Mouse (Mus musculus): ENCODE measurements around the gene Tfcp2l1. TPM values are rescaled to one million over a fixed set of nuclear protein-coding genes. Genes with fewer than 3 reads are reported as not detected.

Tfcp2l1 gene
- total and polyA plus RNA-seq, 3 experiments = not detected

DNA sequence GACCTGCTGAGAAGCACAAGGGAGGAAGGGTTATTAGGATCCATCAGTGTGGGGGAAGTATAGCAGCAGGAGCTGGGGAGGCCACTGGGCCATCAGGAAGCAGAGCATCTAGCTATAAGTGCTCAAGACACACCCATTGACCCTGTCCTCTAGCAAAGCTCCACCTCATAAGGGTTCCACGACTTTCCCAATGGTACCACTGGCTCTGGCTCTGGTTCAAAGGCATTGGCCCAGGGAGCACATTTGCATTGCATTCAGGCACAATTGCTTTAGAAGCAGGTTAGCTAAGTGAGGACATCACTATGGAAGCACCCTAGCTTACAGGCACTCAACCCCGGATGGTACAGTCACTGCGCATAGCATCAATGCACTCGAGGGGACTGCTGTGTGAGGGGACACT is 46.4 kb downstream of the Tfcp2l1 start:
- no peak for DNase-seq (ENCODE audit: low read depth, low spot score)
- H3K4me1 ChIP-seq (ENCODE audit: control insufficient read depth in 1 of 2, insufficient read depth in 2 of 2, low read length in 2 of 2) = no peaks in the 10 kb centered on the region
- no peak overlapping the region for H3K4me3 ChIP-seq (ENCODE audit: control insufficient read depth in 1 of 2, insufficient read depth in 1 of 2, low read depth in 2 of 2, low read length in 2 of 2)
- no peak overlapping the region for H3K9ac ChIP-seq (ENCODE audit: control insufficient read depth, low read depth, low read length, poor library complexity, severe bottlenecking)
- H3K27me3 ChIP-seq (ENCODE audit: control insufficient read depth in 1 of 2, insufficient read depth in 2 of 2, low read length in 2 of 2) = no peaks in the 10 kb centered on the region
- no peaks in the 10 kb centered on the region for H3K36me3 ChIP-seq (ENCODE audit: control insufficient read depth in 1 of 2, insufficient read depth in 2 of 2, low read length in 2 of 2)
- no peaks in the 10 kb centered on the region for H3K9me3 ChIP-seq (replicated peaks; ENCODE audit: insufficient read depth, low read length)
- no peaks in the 10 kb centered on the region for H3K79me2 ChIP-seq (ENCODE audit: control insufficient read depth, insufficient read depth, low read length, poor library complexity)
- H3K27ac ChIP-seq (ENCODE audit: control insufficient read depth, low read depth, low read length) = no peak overlapping the region
- no peak for TF ChIP-seq TAL1 (IDR thresholded peaks at IDR 0.05; ENCODE audit: low read length)
- no peak for TF ChIP-seq ELF1 (IDR thresholded peaks at IDR 0.05; ENCODE audit: low read depth, low read length)
- TF ChIP-seq ZNF384 (IDR thresholded peaks at IDR 0.05; ENCODE audit: low read depth, low read length) = no peak
- no peak for TF ChIP-seq JUND (IDR thresholded peaks at IDR 0.05; ENCODE audit: low read depth, low read length)
- no peak for TF ChIP-seq TBP (IDR thresholded peaks at IDR 0.05; ENCODE audit: low read depth, low read length)
- TF ChIP-seq MXI1 (IDR thresholded peaks at IDR 0.05; ENCODE audit: low read depth, low read length) = no peak
- TF ChIP-seq RCOR1 (IDR thresholded peaks at IDR 0.05; ENCODE audit: low read depth, low read length) = no peak
- no peak for TF ChIP-seq MAZ (IDR thresholded peaks at IDR 0.05; ENCODE audit: low read depth, low read length)
- TF ChIP-seq MYC (IDR thresholded peaks at IDR 0.05; ENCODE audit: low read depth, low read length) = no peak
- TF ChIP-seq GATA1 (IDR thresholded peaks at IDR 0.05; ENCODE audit: low read depth, low read length) = no peak
- TF ChIP-seq ZC3H11A (IDR thresholded peaks at IDR 0.05; ENCODE audit: low read depth, low read length) = no peak

DNA sequence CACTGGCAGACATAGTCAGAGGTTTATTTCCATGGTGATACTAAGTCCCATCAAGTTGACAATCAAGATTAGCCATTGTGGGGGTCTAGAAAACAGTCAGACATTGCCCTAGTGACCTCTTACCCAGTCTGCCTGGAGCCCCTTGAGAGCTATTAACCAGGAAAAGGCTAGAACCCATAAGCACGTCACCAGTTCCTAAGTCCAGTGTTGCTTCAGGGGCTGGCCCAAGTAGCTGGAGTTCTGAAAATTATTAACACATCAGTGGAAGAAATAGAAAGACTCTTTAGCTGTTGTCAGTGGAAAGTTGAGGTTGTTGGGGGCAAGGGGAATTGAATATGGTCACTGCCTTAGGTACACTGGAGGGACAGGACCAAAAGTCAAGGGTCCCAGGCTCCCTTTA is 54.2 kb downstream of the Tfcp2l1 start:
- H3K27ac ChIP-seq (ENCODE audit: control insufficient read depth, low read depth, low read length) = no peak overlapping the region
- H3K4me3 ChIP-seq (ENCODE audit: control insufficient read depth in 1 of 2, insufficient read depth in 1 of 2, low read depth in 2 of 2, low read length in 2 of 2) = no peak overlapping the region
- TF ChIP-seq ELF1 (IDR thresholded peaks at IDR 0.05; ENCODE audit: low read depth, low read length) = no peak
- no peak for TF ChIP-seq HCFC1 (IDR thresholded peaks at IDR 0.05; ENCODE audit: low read depth, low read length)
- TF ChIP-seq NELFE (IDR thresholded peaks at IDR 0.05; ENCODE audit: low read depth, low read length) = no peak
- TF ChIP-seq CTCF (IDR thresholded peaks at IDR 0.05 in 2 of 3, conservative IDR thresholded peaks at IDR 0.05 in 1 of 3; ENCODE audit: control insufficient read depth in 1 of 3, insufficient read depth in 1 of 3, low read depth in 2 of 3, low read length in 3 of 3, poor library complexity in 1 of 3, severe bottlenecking in 1 of 3) = no peak
- no peak for TF ChIP-seq MAZ (IDR thresholded peaks at IDR 0.05; ENCODE audit: low read depth, low read length)
- TF ChIP-seq TBP (IDR thresholded peaks at IDR 0.05; ENCODE audit: low read depth, low read length) = no peak
- TF ChIP-seq KAT2A (conservative IDR thresholded peaks at IDR 0.05; ENCODE audit: low read depth, low read length) = no peak
- TF ChIP-seq MYB (IDR thresholded peaks at IDR 0.05; ENCODE audit: low read depth, low read length) = no peak
- no peak for TF ChIP-seq SIN3A (IDR thresholded peaks at IDR 0.05; ENCODE audit: low read length)
- TF ChIP-seq ZC3H11A (IDR thresholded peaks at IDR 0.05; ENCODE audit: low read depth, low read length) = no peak
- no peak for TF ChIP-seq GATA1 (IDR thresholded peaks at IDR 0.05; ENCODE audit: low read depth, low read length)
- no peak for TF ChIP-seq TAL1 (IDR thresholded peaks at IDR 0.05; ENCODE audit: low read length)
- no peak for TF ChIP-seq MEF2A (IDR thresholded peaks at IDR 0.05; ENCODE audit: extremely low read depth, insufficient replicate concordance, low read depth, low read length, poor library complexity, severe bottlenecking)
- no peak for TF ChIP-seq POLR2AphosphoS2 (IDR thresholded peaks at IDR 0.05; ENCODE audit: low read length)
- TF ChIP-seq RCOR1 (IDR thresholded peaks at IDR 0.05; ENCODE audit: low read depth, low read length) = no peak
- no peak for DNase-seq (ENCODE audit: low read depth, low spot score)
- no peaks in the 10 kb centered on the region for H3K9me3 ChIP-seq (replicated peaks; ENCODE audit: insufficient read depth, low read length)
- no peak overlapping the region for H3K9ac ChIP-seq (ENCODE audit: control insufficient read depth, low read depth, low read length, poor library complexity, severe bottlenecking)
- no peaks in the 10 kb centered on the region for H3K4me1 ChIP-seq (ENCODE audit: control insufficient read depth in 1 of 2, insufficient read depth in 2 of 2, low read length in 2 of 2)
- H3K27me3 ChIP-seq (ENCODE audit: control insufficient read depth in 1 of 2, insufficient read depth in 2 of 2, low read length in 2 of 2) = no peaks in the 10 kb centered on the region
- no peaks in the 10 kb centered on the region for H3K79me2 ChIP-seq (ENCODE audit: control insufficient read depth, insufficient read depth, low read length, poor library complexity)
- no peaks in the 10 kb centered on the region for H3K36me3 ChIP-seq (ENCODE audit: control insufficient read depth in 1 of 2, insufficient read depth in 2 of 2, low read length in 2 of 2)

Data from MEL (cell line).